Mouse (Mus musculus): ENCODE measurements around the gene Lrrc49. TPM values are rescaled to one million over a fixed set of nuclear protein-coding genes. Genes with fewer than 3 reads are reported as not detected.

Gene Lrrc49
- 6.1 and 6.3 TPM in 2 replicates for polyA plus RNA-seq (2012; rRNA removed)

GRCm38 (mm10) chr9:60687891-60688324 lies at the start of gene Lrrc49:
Lrrc49 (minus strand) TSS chr9:60688158.
- WGBS: under 1% methylated on average over 21 of the region's 21 CpGs
- DNase-seq (ENCODE audit: low read depth, low spot score): peak; percentile 77

- 64% methylated on average over 2 of the region's 2 CpGs for WGBS
- no peak for DNase-seq (ENCODE audit: low read depth, low spot score)
Measured at GRCm38 (mm10) chr9:60734321-60734720, 46.4 kb upstream of the Lrrc49 start.

GRCm38 (mm10) chr9:60724968-60725367 lies 37.0 kb upstream of the Lrrc49 start:
- WGBS: 94% methylated on average over 7 of the region's 7 CpGs
- no peak for DNase-seq (ENCODE audit: low read depth, low spot score)

- no peak for DNase-seq (ENCODE audit: low read depth, low spot score)
- 90% methylated on average over 3 of the region's 3 CpGs for WGBS
Measured at GRCm38 (mm10) chr9:60719687-60720086, 31.7 kb upstream of the Lrrc49 start.

GRCm38 (mm10) chr9:60718284-60718683 lies 30.3 kb upstream of the Lrrc49 start:
- peak; percentile 27 for DNase-seq (ENCODE audit: low read depth, low spot score)

GRCm38 (mm10) chr9:60715828-60716227 lies 27.9 kb upstream of the Lrrc49 start:
- 44% methylated on average over 5 of the region's 5 CpGs for WGBS
- DNase-seq (ENCODE audit: low read depth, low spot score): no peak

More at GRCm38 (mm10) chr9:60718284-60718683, 30.3 kb upstream of the Lrrc49 start:
- WGBS: 38% methylated on average over 3 of the region's 3 CpGs

GRCm38 (mm10) chr9:60715271-60715670 lies 27.3 kb upstream of the Lrrc49 start:
- 91% methylated on average over 4 of the region's 4 CpGs for WGBS
- DNase-seq (ENCODE audit: low read depth, low spot score): no peak

GRCm38 (mm10) chr9:60714191-60714590 lies 26.2 kb upstream of the Lrrc49 start:
- 79% methylated on average over 6 of the region's 6 CpGs for WGBS
- DNase-seq (ENCODE audit: low read depth, low spot score): no peak

GRCm38 (mm10) chr9:60713616-60714015 lies 25.7 kb upstream of the Lrrc49 start:
- no peak for DNase-seq (ENCODE audit: low read depth, low spot score)
- WGBS: 61% methylated on average over 4 of the region's 4 CpGs

GRCm38 (mm10) chr9:60712771-60713541 lies 25.0 kb upstream of the Lrrc49 start, which contains the start of gene Larp6:
Larp6 (plus strand) TSS chr9:60712989.
- no peak for DNase-seq (ENCODE audit: low read depth, low spot score)
- 5% methylated on average over 66 of the region's 66 CpGs for WGBS

GRCm38 (mm10) chr9:60712011-60712410 lies 24.1 kb upstream of the Lrrc49 start:
- DNase-seq (ENCODE audit: low read depth, low spot score): no peak
- 81% methylated on average over 5 of the region's 5 CpGs for WGBS

GRCm38 (mm10) chr9:60709721-60710120 lies 21.8 kb upstream of the Lrrc49 start:
- 66% methylated on average over 6 of the region's 6 CpGs for WGBS

GRCm38 (mm10) chr9:60708606-60709005 lies 20.6 kb upstream of the Lrrc49 start:
- no peak for DNase-seq (ENCODE audit: low read depth, low spot score)
- 81% methylated on average over 5 of the region's 5 CpGs for WGBS

More at GRCm38 (mm10) chr9:60709721-60710120, 21.8 kb upstream of the Lrrc49 start:
- DNase-seq (ENCODE audit: low read depth, low spot score): no peak

GRCm38 (mm10) chr9:60707594-60707993 lies 19.6 kb upstream of the Lrrc49 start:
- 87% methylated on average over 2 of the region's 2 CpGs for WGBS
- no peak for DNase-seq (ENCODE audit: low read depth, low spot score)

GRCm38 (mm10) chr9:60699581-60700231 lies 11.7 kb upstream of the Lrrc49 start:
- DNase-seq (ENCODE audit: low read depth, low spot score): no peak
- WGBS: 79% methylated on average over 18 of the region's 18 CpGs

GRCm38 (mm10) chr9:60696271-60696985 lies 8.5 kb upstream of the Lrrc49 start:
- WGBS: 55% methylated on average over 6 of the region's 6 CpGs

GRCm38 (mm10) chr9:60693986-60694385 lies 6.0 kb upstream of the Lrrc49 start:
- DNase-seq (ENCODE audit: low read depth, low spot score): no peak
- 57% methylated on average over 2 of the region's 2 CpGs for WGBS

More at GRCm38 (mm10) chr9:60696271-60696985, 8.5 kb upstream of the Lrrc49 start:
- no peak for DNase-seq (ENCODE audit: low read depth, low spot score)

- 20% methylated on average over 4 of the region's 4 CpGs for WGBS
- no peak for DNase-seq (ENCODE audit: low read depth, low spot score)
Measured at GRCm38 (mm10) chr9:60692624-60693023, 4.7 kb upstream of the Lrrc49 start.

- WGBS: 2% methylated on average over 7 of the region's 7 CpGs
- no peak for DNase-seq (ENCODE audit: low read depth, low spot score)
Measured at GRCm38 (mm10) chr9:60687415-60687814, 543 bp downstream of the Lrrc49 start.

- DNase-seq (ENCODE audit: low read depth, low spot score): no peak
- WGBS: 90% methylated on average over 4 of the region's 4 CpGs
Measured at GRCm38 (mm10) chr9:60682753-60683152, 5.2 kb downstream of the Lrrc49 start.

All from large intestine, adult 2 months (tissue).